7 mouse cellular contexts compared by ENCODE assay signal in the genomic region with DNA sequence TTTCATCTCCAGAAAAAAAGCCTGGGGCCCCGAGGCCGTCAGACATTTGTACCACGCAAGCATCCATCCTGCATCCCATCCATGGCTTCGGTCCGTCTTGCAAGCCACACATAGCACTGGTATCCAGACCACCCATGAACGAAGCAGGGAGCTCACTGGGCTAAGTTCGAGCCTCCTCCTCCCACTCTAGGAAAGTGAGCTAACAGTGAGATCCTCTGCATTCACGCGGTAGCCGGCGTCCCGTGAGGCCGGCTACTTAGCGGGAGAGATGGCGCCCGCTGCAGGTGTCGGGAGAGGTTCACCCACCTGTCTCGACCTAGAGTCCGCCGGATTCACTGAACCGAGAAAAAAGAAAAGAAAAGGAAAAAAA. TPM values are rescaled to one million over a fixed set of nuclear protein-coding genes. Genes with fewer than 3 reads are reported as not detected.
A peak's percentile ranks its signal among the peaks of the same experiment; 100 is the strongest.
DNase-seq lines count a peak whose midpoint lies in the region; ATAC-seq and TF ChIP-seq lines count a peak whose summit lies in the region.

No protein-coding gene starts in this region.

- H3K4me1 ChIP-seq in lung, embryonic 14.5 days (ENCODE audit: insufficient read depth): peaks cover 16% of the 10 kb centered on the region; the same call in 1 of the 2 replicates
- H3K4me1 ChIP-seq in embryonic facial prominence, embryonic 15.5 days: peaks cover 32% of the 10 kb centered on the region
- peaks cover 16% of the 10 kb centered on the region for H3K4me1 ChIP-seq in limb, embryonic 10.5 days
- peaks cover 31% of the 10 kb centered on the region for H3K4me1 ChIP-seq in neural tube, embryonic 12.5 days

- no peaks in the 10 kb centered on the region for H3K9me3 ChIP-seq in lung, embryonic 14.5 days (ENCODE audit: low read depth, low read length)
- 0 out of 2 replicates have a peak, but pooled peaks cover 3% of the 10 kb centered on the region for H3K9me3 ChIP-seq in embryonic facial prominence, embryonic 15.5 days (replicated peaks)
- H3K9me3 ChIP-seq in limb, embryonic 10.5 days (replicated peaks): no peaks in the 10 kb centered on the region
- H3K9me3 ChIP-seq in neural tube, embryonic 12.5 days: no peaks in the 10 kb centered on the region

- TF ChIP-seq CTCF in lung, embryonic 14.5 days (IDR thresholded peaks at IDR 0.05; ENCODE audit: low read depth): no peak

- peak overlapping the region; percentile 92 for H3K4me2 ChIP-seq in lung, embryonic 14.5 days
- H3K4me2 ChIP-seq in embryonic facial prominence, embryonic 15.5 days (replicated peaks): peak overlapping the region; percentile 90
- H3K4me2 ChIP-seq in neural tube, embryonic 12.5 days (replicated peaks): peak overlapping the region; percentile 99

- H3K9ac ChIP-seq in lung, embryonic 14.5 days: peak overlapping the region; percentile 79
- H3K9ac ChIP-seq in embryonic facial prominence, embryonic 15.5 days: peak overlapping the region; percentile 88
- H3K9ac ChIP-seq in neural tube, embryonic 12.5 days: peak overlapping the region; percentile 85

- ATAC-seq in lung, embryonic 14.5 days (ENCODE audit: insufficient read depth): peak; percentile 47
- ATAC-seq in embryonic facial prominence, embryonic 15.5 days (ENCODE audit: insufficient number of reproducible peaks, low FRiP score, low TSS enrichment, low read depth): peak; percentile 61; the same call in 1 of the 2 replicates
- ATAC-seq in neural tube, embryonic 12.5 days (ENCODE audit: low FRiP score, low read depth): peak; percentile 68

- DNase-seq in lung, embryonic 14.5 days: no peak
- DNase-seq in lung, adult 18-20 months: no peak
- no peak for DNase-seq in limb, embryonic 10.5 days (ENCODE audit: low spot score)
- DNase-seq in spleen, postnatal 14 days (ENCODE audit: low spot score in 2 of 2): no peak
- no peak for DNase-seq in left cerebral cortex, adult 8-10 months (ENCODE audit: low spot score in 2 of 2)

- peak overlapping the region; percentile 63; the same call in 1 of the 2 replicates for H3K27ac ChIP-seq in lung, embryonic 14.5 days (ENCODE audit: low read depth)
- peak overlapping the region; percentile 86 for H3K27ac ChIP-seq in embryonic facial prominence, embryonic 15.5 days (replicated peaks)
- peak overlapping the region; percentile 93 for H3K27ac ChIP-seq in limb, embryonic 10.5 days
- no peak overlapping the region for H3K27ac ChIP-seq in neural tube, embryonic 12.5 days

- H3K4me3 ChIP-seq in lung, embryonic 14.5 days (ENCODE audit: low read depth, low read length): peak overlapping the region; percentile 64
- peak overlapping the region; percentile 84 for H3K4me3 ChIP-seq in embryonic facial prominence, embryonic 15.5 days (replicated peaks)
- H3K4me3 ChIP-seq in limb, embryonic 10.5 days: peak overlapping the region; percentile 93
- H3K4me3 ChIP-seq in neural tube, embryonic 12.5 days: peak overlapping the region; percentile 72

- WGBS in lung, embryonic 14.5 days: under 1% methylated on average over 21 of the region's 21 CpGs
- under 1% methylated on average over 21 of the region's 21 CpGs for WGBS in embryonic facial prominence, embryonic 15.5 days
- 0% methylated on average over 21 of the region's 21 CpGs for WGBS in limb, embryonic 10.5 days
- under 1% methylated on average over 21 of the region's 21 CpGs for WGBS in neural tube, embryonic 12.5 days

- H3K27me3 ChIP-seq in lung, embryonic 14.5 days (ENCODE audit: insufficient read depth, low read length): no peaks in the 10 kb centered on the region
- H3K27me3 ChIP-seq in embryonic facial prominence, embryonic 15.5 days: no peaks in the 10 kb centered on the region
- no peaks in the 10 kb centered on the region for H3K27me3 ChIP-seq in limb, embryonic 10.5 days (ENCODE audit: low read depth, poor library complexity, severe bottlenecking)
- H3K27me3 ChIP-seq in neural tube, embryonic 12.5 days (replicated peaks): no peaks in the 10 kb centered on the region

- H3K36me3 ChIP-seq in lung, embryonic 14.5 days (ENCODE audit: insufficient read depth): peaks cover 29% of the 10 kb centered on the region
- peaks cover 24% of the 10 kb centered on the region; the same call in 1 of the 2 replicates for H3K36me3 ChIP-seq in embryonic facial prominence, embryonic 15.5 days
- H3K36me3 ChIP-seq in limb, embryonic 10.5 days: peaks cover 49% of the 10 kb centered on the region
- H3K36me3 ChIP-seq in neural tube, embryonic 12.5 days: peaks cover 29% of the 10 kb centered on the region

RNA-seq across cellular contexts. Expression of gene Zfp672, which starts 0.2 kb away (rescaled TPM):
- 31.3 and 39.1 TPM in 2 replicates for polyA plus RNA-seq in lung, embryonic 14.5 days (2014; fragmentation: Nextera tagmentation; extraction: Ambion mirVana)
- polyA plus RNA-seq in embryonic facial prominence, embryonic 15.5 days (2015; fragmentation: Nextera tagmentation; extraction: Ambion mirVana): 39.6 and 41.0 TPM in 2 replicates
- polyA plus RNA-seq in limb, embryonic 10.5 days (2016; fragmentation: Nextera tagmentation; extraction: Ambion mirVana): 22.1 and 25.7 TPM in 2 replicates
- polyA plus RNA-seq in neural tube, embryonic 12.5 days (2016; fragmentation: Nextera tagmentation; extraction: Ambion mirVana): 32.0 and 32.2 TPM in 2 replicates
- 10 to 100 TPM; 41.1 to 48.4 (median 45.4) TPM for total RNA-seq in left cerebral cortex, adult 8-10 months (2022)

RNA-seq across cellular contexts. Expression of gene Sh3bp5l, which starts 0.6 kb away (rescaled TPM):
- polyA plus RNA-seq in lung, embryonic 14.5 days (2014; fragmentation: Nextera tagmentation; extraction: Ambion mirVana): 26.3 and 26.4 TPM in 2 replicates
- 34.0 and 38.7 TPM in 2 replicates for polyA plus RNA-seq in embryonic facial prominence, embryonic 15.5 days (2015; fragmentation: Nextera tagmentation; extraction: Ambion mirVana)
- 35.2 and 37.7 TPM in 2 replicates for polyA plus RNA-seq in limb, embryonic 10.5 days (2016; fragmentation: Nextera tagmentation; extraction: Ambion mirVana)
- polyA plus RNA-seq in neural tube, embryonic 12.5 days (2016; fragmentation: Nextera tagmentation; extraction: Ambion mirVana): 51.5 and 52.8 TPM in 2 replicates
- total RNA-seq in left cerebral cortex, adult 8-10 months (2022): 10 to 100 TPM; 41.8 to 49.8 (median 44.4) TPM

RNA-seq across cellular contexts. Expression of gene Zfp692, which starts 23.0 kb away (rescaled TPM):
- polyA plus RNA-seq in lung, embryonic 14.5 days (2014; fragmentation: Nextera tagmentation; extraction: Ambion mirVana): 13.9 and 15.2 TPM in 2 replicates
- polyA plus RNA-seq in embryonic facial prominence, embryonic 15.5 days (2015; fragmentation: Nextera tagmentation; extraction: Ambion mirVana): 33.1 and 37.1 TPM in 2 replicates
- polyA plus RNA-seq in limb, embryonic 10.5 days (2016; fragmentation: Nextera tagmentation; extraction: Ambion mirVana): 24.0 and 26.7 TPM in 2 replicates
- polyA plus RNA-seq in neural tube, embryonic 12.5 days (2016; fragmentation: Nextera tagmentation; extraction: Ambion mirVana): 27.4 and 30.8 TPM in 2 replicates
- 10 to 100 TPM; 25.0 to 28.7 (median 26.5) TPM for total RNA-seq in left cerebral cortex, adult 8-10 months (2022)

RNA-seq across cellular contexts. Expression of gene Lypd8, which starts 49.0 kb away (rescaled TPM):
- polyA plus RNA-seq in lung, embryonic 14.5 days (2014; fragmentation: Nextera tagmentation; extraction: Ambion mirVana): not detected in 2 replicates
- polyA plus RNA-seq in embryonic facial prominence, embryonic 15.5 days (2015; fragmentation: Nextera tagmentation; extraction: Ambion mirVana): 0.20 and 0.35 TPM in 2 replicates
- polyA plus RNA-seq in limb, embryonic 10.5 days (2016; fragmentation: Nextera tagmentation; extraction: Ambion mirVana): not detected in 2 replicates
- not detected in 2 replicates for polyA plus RNA-seq in neural tube, embryonic 12.5 days (2016; fragmentation: Nextera tagmentation; extraction: Ambion mirVana)
- not detected for total RNA-seq in left cerebral cortex, adult 8-10 months (2022)

RNA-seq across cellular contexts. Expression of gene 4930438A08Rik, which starts 55.3 kb away (rescaled TPM):
- not detected in 2 replicates for polyA plus RNA-seq in lung, embryonic 14.5 days (2014; fragmentation: Nextera tagmentation; extraction: Ambion mirVana)
- 2.0 and 2.4 TPM in 2 replicates for polyA plus RNA-seq in embryonic facial prominence, embryonic 15.5 days (2015; fragmentation: Nextera tagmentation; extraction: Ambion mirVana)
- polyA plus RNA-seq in limb, embryonic 10.5 days (2016; fragmentation: Nextera tagmentation; extraction: Ambion mirVana): not detected in 2 replicates
- 0.15 TPM in 1 of 2 replicates, not detected in the other for polyA plus RNA-seq in neural tube, embryonic 12.5 days (2016; fragmentation: Nextera tagmentation; extraction: Ambion mirVana)
- not detected for total RNA-seq in left cerebral cortex, adult 8-10 months (2022)
